Mouse (Mus musculus) midbrain, embryonic 13.5 days (tissue): Measurements from ENCODE around the gene Galnt6. TPM values are rescaled to one million over a fixed set of nuclear protein-coding genes. Genes with fewer than 3 reads are reported as not detected.

Experiments used
- ATAC-seq: fragments of 200-750 bp; cut with Nextera tagmentation; 2 replicates; pipeline ENCODE4 v1.8.0; 2017; ENCODE audit warnings: mild to moderate bottlenecking, moderate TSS enrichment, moderate library complexity
- H3K27ac ChIP-seq: fragments of 300-500 bp; sonication (generic); 2 replicates; pipeline ENCODE4 v1.5.1; 2015; ENCODE audit warnings: inconsistent platforms, mild to moderate bottlenecking, moderate library complexity
- H3K27me3 ChIP-seq: fragments of 300-500 bp; sonication (generic); 2 replicates; pipeline ENCODE4 v1.6.1; 2015; ENCODE audit warnings: mild to moderate bottlenecking, inconsistent platforms
- H3K36me3 ChIP-seq: fragments of 300-500 bp; sonication (generic); 2 replicates; pipeline ENCODE4 v1.6.1; 2015; ENCODE audit warnings: mild to moderate bottlenecking, inconsistent platforms
- H3K4me1 ChIP-seq: fragments of 300-500 bp; sonication (generic); replicated peaks from 2 replicates; pipeline ENCODE4 v1.6.1; 2015; ENCODE audit warnings: inconsistent platforms
- H3K4me2 ChIP-seq: fragments of 300-500 bp; sonication (generic); replicated peaks from 2 replicates; pipeline ENCODE4 v1.6.1; 2015; ENCODE audit warnings: moderate library complexity, mild to moderate bottlenecking, inconsistent platforms
- H3K4me3 ChIP-seq: fragments of 300-500 bp; sonication (generic); replicated peaks from 2 replicates; pipeline ENCODE4 v1.5.1; 2015; ENCODE audit warnings: mild to moderate bottlenecking, inconsistent platforms
- H3K9ac ChIP-seq: fragments of 300-500 bp; sonication (generic); replicated peaks from 2 replicates; pipeline ENCODE4 v1.6.1; 2015; ENCODE audit warnings: mild to moderate bottlenecking, inconsistent platforms
- H3K9me3 ChIP-seq: fragments of 300-500 bp; sonication (generic); 2 replicates; pipeline ENCODE4 v1.6.1; 2016; ENCODE audit warnings: mild to moderate bottlenecking, inconsistent platforms
- WGBS: fragments of 180-500 bp; shearing (Covaris S2); methylation state at CpG from one replicate; pipeline ENCODE4 v1.1.7; 2015; 5-methylcytosine and 5-hydroxymethylcytosine counted together
- polyA plus RNA-seq: library from polyadenylated mRNA; unstranded; fragments of >200 nt; fragmentation: Nextera tagmentation; extraction: Ambion mirVana; gene quantifications from 2 replicates; pipeline ENCODE4 v1.2.1, GENCODE M21; 2015

Galnt6 gene
- polyA plus RNA-seq, 1 experiment from 2014 or later: not detected

DNA sequence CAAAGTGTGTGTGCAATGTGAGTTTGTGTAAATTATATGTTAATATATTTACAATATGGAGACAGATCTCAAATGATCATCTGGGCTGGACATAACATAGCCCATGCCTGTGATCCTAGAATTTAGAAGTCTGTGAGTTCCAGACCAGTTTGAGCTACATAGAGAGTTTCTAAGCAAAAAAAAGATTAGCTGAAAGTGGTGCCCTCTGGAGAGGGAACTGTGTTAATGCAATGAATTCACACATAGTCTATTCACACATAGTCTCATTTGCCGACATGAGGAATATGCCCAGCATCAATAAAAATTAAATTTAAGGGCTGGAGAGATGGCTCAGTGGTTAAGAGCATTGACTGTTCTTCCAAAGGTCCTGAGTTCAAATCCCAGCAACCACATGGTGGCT lies 52.7 kb downstream of the Galnt6 start:
- no peak overlapping the region for H3K4me3 ChIP-seq
- ATAC-seq: no peak
- H3K4me1 ChIP-seq: 0 out of 2 replicates have a peak, but pooled peaks cover 4% of the 10 kb centered on the region
- H3K27me3 ChIP-seq: no peaks in the 10 kb centered on the region
- no peak overlapping the region for H3K9ac ChIP-seq
- 88% methylated on average over 1 of the region's 1 CpGs for WGBS
- no peaks in the 10 kb centered on the region for H3K9me3 ChIP-seq
- no peaks in the 10 kb centered on the region for H3K36me3 ChIP-seq
- H3K27ac ChIP-seq: no peak overlapping the region
- no peak overlapping the region for H3K4me2 ChIP-seq

DNA sequence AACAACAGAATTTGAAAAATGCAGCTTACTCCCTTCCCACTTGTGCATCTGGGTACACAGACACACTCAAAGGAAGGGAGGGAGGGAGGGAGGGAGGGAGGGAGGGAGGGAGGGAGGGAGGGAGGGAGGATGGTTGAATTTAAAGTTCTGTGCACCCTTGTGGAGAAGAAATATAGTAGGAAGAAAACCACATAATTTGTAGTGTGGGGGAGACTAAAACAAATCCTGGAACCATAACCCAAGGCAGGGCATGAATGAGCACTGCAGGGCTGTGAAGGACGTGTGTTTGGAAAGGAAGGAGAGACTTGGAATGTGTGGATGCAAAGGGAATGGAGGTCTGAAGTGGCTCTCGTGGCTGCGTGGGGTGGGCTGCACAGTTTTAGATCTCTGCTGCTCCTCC lies 53.7 kb downstream of the Galnt6 start:
- H3K36me3 ChIP-seq: no peaks in the 10 kb centered on the region
- no peak overlapping the region for H3K4me3 ChIP-seq
- no peaks in the 10 kb centered on the region for H3K27me3 ChIP-seq
- H3K4me1 ChIP-seq: 0 out of 2 replicates have a peak, but pooled peaks cover 4% of the 10 kb centered on the region
- WGBS: 66% methylated on average over 3 of the region's 3 CpGs
- H3K27ac ChIP-seq: no peak overlapping the region
- no peak overlapping the region for H3K9ac ChIP-seq
- no peak overlapping the region for H3K4me2 ChIP-seq
- H3K9me3 ChIP-seq: no peaks in the 10 kb centered on the region
- ATAC-seq: no peak

DNA sequence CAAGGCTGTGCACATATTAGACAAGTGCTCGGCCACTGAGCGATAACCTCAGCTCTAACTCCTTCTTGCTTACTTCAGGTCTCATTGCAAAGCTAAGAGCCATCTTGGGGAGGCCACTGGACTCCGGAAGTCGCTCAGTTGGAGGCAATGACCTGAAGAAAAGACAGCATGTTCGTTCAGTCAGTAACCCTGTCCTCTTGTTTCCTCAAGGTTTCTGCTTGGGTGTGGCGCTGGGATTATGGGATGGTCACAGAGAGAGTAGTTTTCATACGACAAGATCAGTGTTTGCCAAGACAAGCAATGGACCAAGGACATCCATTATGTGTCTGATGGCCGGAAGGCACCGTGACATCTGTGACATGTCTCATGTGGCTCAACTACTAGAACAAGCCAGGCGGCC lies 54.6 kb downstream of the Galnt6 start:
- Histone ChIP-seq H3K36me3 (no peaks in the 10 kb centered on the region), H3K4me3 (no peak overlapping the region), H3K27me3 (no peaks in the 10 kb centered on the region), H3K9me3 (no peaks in the 10 kb centered on the region), H3K4me1 (0 out of 2 replicates have a peak, but pooled peaks cover 4% of the 10 kb centered on the region), H3K27ac (no peak overlapping the region), H3K4me2 (no peak overlapping the region), H3K9ac (no peak overlapping the region)
- 89% methylated on average over 10 of the region's 10 CpGs for WGBS
- ATAC-seq: no peak

DNA sequence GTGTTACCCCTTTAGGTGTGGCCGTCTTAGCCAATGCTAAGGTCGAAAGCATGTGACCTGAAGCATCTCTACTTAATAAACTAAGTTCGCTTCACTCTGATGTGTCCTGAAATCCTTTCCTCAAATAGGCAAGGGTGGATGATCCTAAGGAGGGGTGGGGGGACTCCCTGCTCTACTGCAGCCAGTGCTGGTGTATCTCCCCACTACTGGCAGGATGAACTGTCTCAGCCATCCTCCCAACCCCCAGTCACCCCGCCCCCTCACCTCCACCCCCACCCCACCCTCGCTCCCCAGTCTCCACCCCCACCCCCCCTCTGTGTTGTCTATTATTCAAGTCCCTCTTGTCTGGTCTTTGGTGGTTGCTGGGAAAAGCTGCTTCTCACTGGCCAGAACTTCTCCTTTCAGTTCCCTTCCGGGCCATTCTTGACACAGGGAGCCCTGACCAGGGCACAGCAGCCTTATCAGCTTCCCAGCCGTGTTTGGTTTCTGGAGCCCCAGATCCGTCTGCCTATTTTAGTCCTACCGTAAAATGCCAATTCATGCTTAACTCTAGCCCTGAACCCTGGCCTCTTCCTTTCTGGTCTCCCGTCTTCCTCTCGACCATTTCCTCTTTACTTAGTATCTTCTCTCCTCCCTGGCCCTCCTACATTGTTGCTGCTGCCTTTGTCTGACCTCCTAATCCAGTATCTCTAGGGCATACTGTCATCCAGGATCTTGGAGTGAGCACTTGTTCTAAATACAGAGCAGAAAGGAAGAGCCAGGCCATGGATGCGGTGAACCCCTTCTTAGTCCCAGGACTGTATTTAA lies 55.4 kb downstream of the Galnt6 start:
- 0 out of 2 replicates have a peak, but pooled peaks cover 4% of the 10 kb centered on the region for H3K4me1 ChIP-seq
- H3K27me3 ChIP-seq: no peaks in the 10 kb centered on the region
- 32% methylated on average over 12 of the region's 12 CpGs for WGBS
- no peak overlapping the region for H3K4me3 ChIP-seq
- no peak overlapping the region for H3K9ac ChIP-seq
- no peaks in the 10 kb centered on the region for H3K9me3 ChIP-seq
- no peaks in the 10 kb centered on the region for H3K36me3 ChIP-seq
- no peak for ATAC-seq
- H3K27ac ChIP-seq: no peak overlapping the region
- H3K4me2 ChIP-seq: no peak overlapping the region

DNA sequence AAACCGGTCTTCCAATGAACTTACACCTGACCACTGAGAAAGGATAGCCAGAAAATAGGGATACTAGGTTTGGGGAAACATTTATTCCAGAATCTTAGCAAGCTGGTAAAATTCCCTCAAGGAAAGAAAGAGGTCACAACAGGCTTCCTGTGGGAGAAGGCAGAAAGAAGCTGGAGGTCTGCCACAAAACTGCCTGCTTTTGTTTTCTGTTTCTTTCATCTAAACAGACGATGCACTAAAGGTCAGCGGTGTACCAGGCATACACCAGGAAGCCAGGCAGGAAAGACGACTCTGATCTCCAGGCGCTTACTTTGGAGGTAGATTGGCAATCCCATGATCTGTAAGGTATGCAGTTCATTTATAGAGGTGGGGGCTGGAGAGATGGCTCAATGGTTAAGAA lies 58.3 kb downstream of the Galnt6 start:
- 76% methylated on average over 5 of the region's 5 CpGs for WGBS
- no peaks in the 10 kb centered on the region for H3K9me3 ChIP-seq

DNA sequence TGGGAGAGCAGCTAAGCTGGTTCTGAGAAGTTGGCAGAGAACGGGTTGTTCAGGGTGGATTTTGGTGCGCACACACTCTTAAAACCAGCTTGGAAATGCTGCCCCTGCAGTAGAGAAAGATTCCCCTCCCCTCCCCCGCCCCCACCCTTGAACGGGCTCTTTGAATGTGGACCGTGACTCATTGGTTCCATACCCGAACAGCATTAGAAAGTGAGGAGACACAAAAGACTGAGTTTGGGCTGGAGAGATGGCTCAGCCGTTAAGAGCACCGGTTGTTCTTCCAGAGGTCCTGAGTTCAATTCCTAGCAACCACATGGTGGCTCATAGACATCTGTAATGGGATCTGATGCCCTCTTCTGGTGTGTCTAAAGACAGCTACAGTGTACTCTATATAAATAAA lies 59.2 kb downstream of the Galnt6 start:
- no peaks in the 10 kb centered on the region for H3K36me3 ChIP-seq
- H3K27me3 ChIP-seq: no peaks in the 10 kb centered on the region
- 76% methylated on average over 8 of the region's 8 CpGs for WGBS
- H3K4me2 ChIP-seq: no peak overlapping the region
- H3K4me1 ChIP-seq: 0 out of 2 replicates have a peak, but pooled peaks cover 11% of the 10 kb centered on the region
- no peak overlapping the region for H3K9ac ChIP-seq
- no peaks in the 10 kb centered on the region for H3K9me3 ChIP-seq
- no peak for ATAC-seq
- H3K4me3 ChIP-seq: no peak overlapping the region
- no peak overlapping the region for H3K27ac ChIP-seq

More for the DNA sequence above, 58.3 kb downstream of the Galnt6 start:
- Histone ChIP-seq H3K4me1 (0 out of 2 replicates have a peak, but pooled peaks cover 10% of the 10 kb centered on the region), H3K27me3 (no peaks in the 10 kb centered on the region), H3K9ac (no peak overlapping the region), H3K36me3 (no peaks in the 10 kb centered on the region), H3K4me2 (no peak overlapping the region), H3K4me3 (no peak overlapping the region), H3K27ac (no peak overlapping the region)
- ATAC-seq: no peak

DNA sequence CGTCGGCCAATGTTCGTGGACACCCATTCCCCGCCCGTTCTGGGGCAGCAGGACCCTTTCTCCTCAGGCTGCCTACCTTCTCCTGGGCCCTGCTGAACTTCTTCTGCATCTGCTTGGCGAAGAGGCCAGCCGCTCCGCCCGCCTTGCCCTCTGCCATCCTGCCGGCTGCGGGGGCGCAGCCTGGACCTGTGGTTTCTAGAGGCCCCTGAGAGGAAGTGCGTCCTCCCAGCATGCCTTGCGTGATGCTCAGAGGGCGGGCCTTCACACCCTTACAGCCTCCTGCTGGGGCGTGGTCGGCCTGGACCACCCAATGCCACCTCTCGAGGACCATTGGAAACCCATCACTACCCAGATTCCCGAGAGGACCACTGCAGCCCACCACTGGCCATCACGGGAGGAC lies 59.8 kb downstream of the Galnt6 start, which contains the start of gene Bin2:
Bin2 (minus strand) TSS at position 217 of the 400 bp plus-strand sequence.
- H3K27ac ChIP-seq: no peak within 1 kb of the TSS
- H3K4me3 ChIP-seq: no peak within 1 kb of the TSS
- no peak within 1 kb of the TSS for H3K9ac ChIP-seq
- no peak for ATAC-seq
- 89% methylated on average over 20 of the region's 20 CpGs for WGBS
- no peaks in the 10 kb centered on the region for H3K36me3 ChIP-seq
- no peaks in the 10 kb centered on the region for H3K9me3 ChIP-seq
- no peak within 1 kb of the TSS for H3K4me2 ChIP-seq
- 0 out of 2 replicates have a peak, but pooled peaks cover 11% of the 10 kb centered on the region for H3K4me1 ChIP-seq
- no peaks in the 10 kb centered on the region for H3K27me3 ChIP-seq

DNA sequence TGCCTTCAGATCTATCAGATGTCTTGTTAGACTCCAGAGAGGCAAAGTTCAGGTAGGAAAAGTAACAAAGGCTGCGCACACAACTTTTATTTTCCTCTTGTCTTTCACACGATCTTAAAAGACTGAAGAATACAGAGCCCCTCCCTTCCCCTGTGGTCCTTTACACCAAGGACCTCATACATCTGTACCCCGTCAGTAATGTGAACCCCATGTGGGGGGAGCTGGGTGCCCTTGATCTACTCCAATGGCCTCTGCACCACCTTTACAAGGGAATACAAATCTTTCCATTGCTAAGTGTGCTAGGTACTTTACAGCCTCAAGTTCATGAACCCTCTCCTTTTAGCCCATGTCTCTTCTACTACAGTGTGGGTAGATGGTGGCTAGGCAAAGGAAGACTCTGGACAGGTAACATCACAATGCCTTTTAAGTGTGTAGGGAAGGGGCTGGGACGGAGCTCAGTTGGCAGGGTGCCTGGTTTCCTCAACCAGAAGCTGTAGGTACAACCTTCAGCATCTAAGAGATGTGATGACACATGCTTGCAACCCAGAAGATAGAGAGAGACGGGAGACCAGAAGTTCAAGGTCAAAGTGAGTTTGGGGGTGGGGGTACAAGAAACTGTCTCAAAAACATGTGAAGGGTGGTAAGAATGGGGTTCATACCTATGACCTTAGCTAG lies 61.2 kb downstream of the Galnt6 start:
- Histone ChIP-seq H3K27me3 (no peaks in the 10 kb centered on the region), H3K4me3 (no peak overlapping the region), H3K4me1 (0 out of 2 replicates have a peak, but pooled peaks cover 7% of the 10 kb centered on the region), H3K36me3 (no peaks in the 10 kb centered on the region), H3K4me2 (no peak overlapping the region), H3K27ac (no peak overlapping the region), H3K9ac (no peak overlapping the region), H3K9me3 (no peaks in the 10 kb centered on the region)
- 89% methylated on average over 5 of the region's 5 CpGs for WGBS
- ATAC-seq: no peak

DNA sequence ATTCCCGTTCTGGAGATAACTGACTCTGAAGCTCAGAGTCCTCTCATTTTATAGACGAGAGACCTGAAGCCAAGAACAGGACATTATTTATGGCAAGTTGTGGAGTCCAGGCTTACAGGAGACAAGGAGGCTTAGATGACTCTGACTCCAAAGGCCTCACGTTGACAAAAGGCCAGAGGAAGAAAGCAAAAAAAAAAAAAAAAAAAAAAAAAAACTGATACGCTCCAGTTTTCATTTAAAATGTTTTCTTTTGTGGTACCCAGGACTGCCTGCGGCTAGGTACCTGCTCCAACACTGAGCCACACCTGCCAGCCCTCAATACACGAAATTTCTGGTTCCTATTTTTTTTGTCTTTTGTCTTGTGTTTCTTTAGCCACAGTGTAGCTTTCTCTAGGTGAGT lies 61.8 kb downstream of the Galnt6 start:
- Histone ChIP-seq H3K36me3 (no peaks in the 10 kb centered on the region), H3K4me2 (no peak overlapping the region), H3K9ac (no peak overlapping the region), H3K27me3 (no peaks in the 10 kb centered on the region), H3K27ac (no peak overlapping the region), H3K9me3 (no peaks in the 10 kb centered on the region), H3K4me1 (0 out of 2 replicates have a peak, but pooled peaks cover 7% of the 10 kb centered on the region), H3K4me3 (no peak overlapping the region)
- 71% methylated on average over 6 of the region's 6 CpGs for WGBS
- no peak for ATAC-seq

DNA sequence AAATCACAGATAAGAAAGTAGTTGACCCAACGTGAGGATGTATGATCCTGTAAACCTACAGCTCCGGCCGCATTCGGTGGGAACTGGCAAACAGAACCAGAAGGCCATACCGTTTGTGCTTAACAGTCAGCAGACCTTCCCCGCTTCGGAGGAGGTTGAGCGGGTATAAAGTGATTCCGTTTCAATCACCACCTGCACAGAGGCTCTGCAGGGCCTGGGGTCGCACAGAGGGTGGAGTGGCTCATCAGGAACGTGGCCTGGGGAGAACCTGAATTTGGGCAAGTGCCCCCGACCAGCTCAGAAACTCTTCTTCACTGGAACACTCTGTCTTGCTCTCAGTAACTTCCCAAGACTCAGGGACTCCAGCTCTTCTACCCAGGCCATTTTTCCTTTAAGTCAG lies 62.3 kb downstream of the Galnt6 start:
- H3K9me3 ChIP-seq: no peaks in the 10 kb centered on the region
- 43% methylated on average over 12 of the region's 12 CpGs for WGBS
- no peaks in the 10 kb centered on the region for H3K27me3 ChIP-seq
- H3K9ac ChIP-seq: no peak overlapping the region
- no peaks in the 10 kb centered on the region for H3K36me3 ChIP-seq
- H3K4me3 ChIP-seq: no peak overlapping the region
- 0 out of 2 replicates have a peak, but pooled peaks cover 7% of the 10 kb centered on the region for H3K4me1 ChIP-seq
- no peak overlapping the region for H3K4me2 ChIP-seq
- no peak for ATAC-seq
- no peak overlapping the region for H3K27ac ChIP-seq

DNA sequence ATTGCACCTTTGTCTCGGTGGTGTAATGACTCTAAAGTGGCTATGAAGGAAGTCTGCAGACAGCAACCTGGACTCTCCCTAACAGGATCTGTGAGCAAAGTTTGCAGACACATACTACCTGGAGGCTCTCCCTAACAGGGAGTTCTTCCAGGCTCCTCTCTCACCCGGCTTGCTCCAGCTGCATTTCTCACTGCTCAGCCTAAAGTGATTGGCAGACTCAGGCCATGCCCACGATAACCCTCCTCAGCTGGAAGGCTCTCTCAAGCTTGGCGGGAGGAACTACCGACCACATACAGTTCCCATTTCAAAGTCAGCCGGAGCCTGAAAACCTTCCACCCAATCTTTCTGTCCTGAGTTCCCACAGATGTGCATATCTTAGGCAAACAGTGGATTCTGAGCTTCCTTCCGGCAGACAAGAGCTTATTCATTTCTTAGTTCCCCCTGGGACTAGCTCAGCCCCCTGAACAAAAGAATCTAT lies 62.9 kb downstream of the Galnt6 start:
- no peak overlapping the region for H3K4me2 ChIP-seq
- 0 out of 2 replicates have a peak, but pooled peaks cover 7% of the 10 kb centered on the region for H3K4me1 ChIP-seq
- 9% methylated on average over 7 of the region's 7 CpGs for WGBS
- H3K4me3 ChIP-seq: no peak overlapping the region
- no peak for ATAC-seq
- H3K27ac ChIP-seq: no peak overlapping the region
- H3K36me3 ChIP-seq: no peaks in the 10 kb centered on the region
- no peaks in the 10 kb centered on the region for H3K9me3 ChIP-seq
- no peak overlapping the region for H3K9ac ChIP-seq
- H3K27me3 ChIP-seq: no peaks in the 10 kb centered on the region
